Mouse (Mus musculus) C2C12 (cell line): ENCODE data around the gene Vat1. TPM values are rescaled to one million over a fixed set of nuclear protein-coding genes. Genes with fewer than 3 reads are reported as not detected.
"Not testable (repeated sequence)": the region's sequence is repeated elsewhere in the genome, so short reads cannot be mapped to it uniquely, and the experiment has no call there.

Experiments used
- H3K27me3 ChIP-seq: one replicate; pipeline ENCODE4 v1.6.1; 2011; ENCODE audit not compliant: control insufficient read depth, insufficient read depth, insufficient read length
- H3K36me3 ChIP-seq: one replicate; pipeline ENCODE4 v1.6.1; 2011; ENCODE audit not compliant: control insufficient read depth, insufficient read depth
- H3K4me3 ChIP-seq: one replicate; pipeline ENCODE4 v1.5.1; 2011; ENCODE audit warnings: mild to moderate bottlenecking, control low read depth; ENCODE audit not compliant: poor library complexity, insufficient read depth, severe bottlenecking
- H3K79me2 ChIP-seq: one replicate; pipeline ENCODE4 v1.6.1; 2011; ENCODE audit not compliant: control insufficient read depth, insufficient read depth
- H3K79me3 ChIP-seq: one replicate; pipeline ENCODE4 v1.6.1; 2011; ENCODE audit warnings: low read depth, control low read depth
- H3ac ChIP-seq: one replicate; pipeline ENCODE3; 2011; ENCODE audit warnings: low read depth; ENCODE audit not compliant: control insufficient read depth, insufficient read length
- CEBPB ChIP-seq: IDR thresholded peaks from one replicate; pipeline ENCODE4 v1.6.1; 2011; ENCODE audit warnings: low read depth, mild to moderate bottlenecking, control low read depth, moderate library complexity
- CTCF ChIP-seq: IDR thresholded peaks from one replicate; pipeline ENCODE4 v1.5.1; 2011; ENCODE audit not compliant: control insufficient read depth, insufficient read depth, insufficient read length
- FOSL1 ChIP-seq: IDR thresholded peaks from one replicate; pipeline ENCODE4 v1.8.0; 2011; ENCODE audit warnings: mild to moderate bottlenecking, low read length; ENCODE audit not compliant: poor library complexity, insufficient read depth, severe bottlenecking
- MAX ChIP-seq: IDR thresholded peaks from one replicate; pipeline ENCODE4 v1.6.1; 2011; ENCODE audit warnings: mild to moderate bottlenecking, control low read depth
- MYOD1 ChIP-seq: IDR thresholded peaks from one replicate; pipeline ENCODE4 v1.6.1; 2011; ENCODE audit warnings: low read depth; ENCODE audit not compliant: control insufficient read depth, insufficient read length
- MYOG ChIP-seq: IDR thresholded peaks from one replicate; pipeline ENCODE4 v1.6.1; 2011; ENCODE audit not compliant: control insufficient read depth, insufficient read length; ENCODE audit errors: extremely low read depth
- USF1 ChIP-seq: IDR thresholded peaks from one replicate; pipeline ENCODE4 v1.6.1; 2011; ENCODE audit warnings: low read depth, mild to moderate bottlenecking, control low read depth, moderate library complexity
- polyA plus RNA-seq: library from polyadenylated mRNA; unstranded; fragments of >200 nt; fragmentation: generic; extraction: Trizol; gene quantifications from one replicate; pipeline ENCODE4 v1.2.1, GENCODE M21; 2012; ENCODE audit warnings: missing spikeins

The Vat1 gene
- polyA plus RNA-seq, 1 experiment = 306 TPM

DNA sequence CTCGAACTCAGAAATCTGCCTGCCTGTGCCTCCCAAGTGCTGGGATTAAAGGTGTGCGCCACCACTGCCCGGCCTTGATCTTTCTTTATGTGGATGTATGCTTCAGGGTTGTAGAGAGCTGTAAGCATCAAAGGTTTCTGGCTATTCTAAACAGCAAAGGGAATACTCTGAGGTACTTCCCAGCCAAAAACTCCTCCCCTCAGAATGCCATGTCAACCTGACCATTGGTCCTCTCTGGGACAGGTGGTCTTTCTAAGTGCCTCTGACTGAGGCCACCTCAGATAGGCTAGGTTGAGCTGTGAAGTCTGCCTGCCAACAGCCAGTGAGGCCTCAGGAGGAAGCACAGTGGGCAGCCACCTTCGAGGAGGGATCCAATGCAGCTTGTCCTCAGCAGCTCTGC is 17.1 kb downstream of the Vat1 start:
- peaks cover 61% of the 10 kb centered on the region for H3K79me2 ChIP-seq
- TF ChIP-seq CEBPB (no peak), MAX (no peak), CTCF (no peak), FOSL1 (no peak), USF1 (no peak), MYOG (no peak), MYOD1 (no peak)
- H3K27me3 ChIP-seq = no peaks in the 10 kb centered on the region
- H3K36me3 ChIP-seq = peaks cover 26% of the 10 kb centered on the region
- H3K79me3 ChIP-seq = peaks cover 24% of the 10 kb centered on the region
- peak overlapping the region; percentile 2 for H3ac ChIP-seq
- peak overlapping the region; percentile 44 for H3K4me3 ChIP-seq

DNA sequence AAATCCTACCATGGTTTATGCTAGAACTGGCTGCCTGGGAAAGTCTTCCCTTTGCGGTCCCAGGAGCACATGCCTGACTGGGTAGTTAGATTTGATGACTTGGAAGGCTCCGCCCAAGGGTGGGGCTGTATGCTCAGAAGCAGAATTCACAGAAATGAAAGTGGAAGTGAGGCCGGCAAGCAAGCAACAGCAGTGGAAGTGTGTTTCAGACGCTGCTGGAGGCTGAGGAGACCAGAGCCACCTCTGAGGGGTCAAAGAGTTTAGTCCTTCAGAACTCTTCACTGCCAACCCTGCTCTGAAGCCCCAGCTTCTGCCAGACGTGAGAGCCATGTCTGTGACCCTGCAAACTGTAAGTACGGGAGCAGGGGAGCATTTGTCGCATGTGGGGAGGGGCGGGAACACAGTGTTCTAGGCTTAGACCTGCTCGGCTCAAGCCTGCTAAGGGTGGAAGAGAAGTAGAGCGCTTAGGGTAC is 17.7 kb downstream of the Vat1 start, which contains the start of gene Ifi35:
Gene Ifi35 (plus strand): TSS at position 134 of the 473 bp plus-strand sequence.
- TF ChIP-seq CTCF = no peak
- TF ChIP-seq MAX = peak; percentile 81
- TF ChIP-seq MYOD1 = no peak
- peak within 1 kb of the TSS; percentile 52 for H3ac ChIP-seq
- H3K79me2 ChIP-seq = peaks cover 62% of the 10 kb centered on the region
- peaks cover 29% of the 10 kb centered on the region for H3K79me3 ChIP-seq
- H3K36me3 ChIP-seq = peaks cover 29% of the 10 kb centered on the region
- no peaks in the 10 kb centered on the region for H3K27me3 ChIP-seq
- peak within 1 kb of the TSS; percentile 44 for H3K4me3 ChIP-seq

DNA sequence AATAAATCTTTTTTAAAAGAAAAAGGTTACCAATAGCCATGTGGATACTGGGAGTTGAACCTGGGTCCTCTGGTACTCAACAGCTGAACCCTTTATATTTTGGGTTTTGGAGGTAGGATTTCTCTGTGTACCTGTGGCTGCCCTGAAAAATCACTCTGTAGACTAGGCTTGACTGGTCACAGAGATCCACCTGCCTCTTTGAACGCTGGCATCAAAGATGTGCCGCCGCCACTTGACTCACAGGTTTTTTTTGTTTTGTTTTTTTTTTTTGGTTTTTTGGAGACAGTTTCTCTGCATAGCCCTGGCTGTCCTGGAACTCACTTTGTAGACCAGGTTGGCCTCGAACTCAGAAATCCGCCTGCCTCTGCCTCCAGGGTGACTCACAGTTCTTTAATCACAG is 18.2 kb downstream of the Vat1 start:
- Histone ChIP-seq H3K27me3 (no peaks in the 10 kb centered on the region), H3K4me3 (no peak overlapping the region), H3K79me3 (peaks cover 30% of the 10 kb centered on the region), H3K79me2 (peaks cover 62% of the 10 kb centered on the region), H3K36me3 (peaks cover 35% of the 10 kb centered on the region), H3ac (no peak overlapping the region)
- no peak for TF ChIP-seq MYOD1
- TF ChIP-seq MAX = no peak
- no peak for TF ChIP-seq USF1
- no peak for TF ChIP-seq CTCF
- no peak for TF ChIP-seq FOSL1
- TF ChIP-seq MYOG = no peak
- no peak for TF ChIP-seq CEBPB

DNA sequence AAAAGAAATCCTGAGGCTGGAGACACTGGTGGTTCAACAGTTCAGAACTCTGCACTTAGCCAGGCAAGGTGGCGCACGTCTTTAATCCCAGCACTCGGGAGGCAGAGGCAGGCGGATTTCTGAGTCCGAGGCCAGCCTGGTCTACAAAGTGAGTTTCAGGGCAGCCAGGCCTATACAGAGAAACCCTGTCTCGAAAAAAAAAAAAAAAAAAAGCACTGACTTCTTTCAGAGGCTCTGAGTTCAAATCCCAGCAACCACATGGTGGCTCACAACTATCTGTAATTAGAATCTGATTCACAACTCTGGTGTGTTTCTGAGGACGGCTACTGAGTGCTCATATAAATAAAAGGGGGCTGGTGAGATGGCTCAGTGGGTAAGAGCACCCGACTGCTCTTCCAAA is 19.2 kb downstream of the Vat1 start:
- not testable (repeated sequence) for H3K27me3 ChIP-seq, H3ac ChIP-seq, H3K4me3 ChIP-seq
- Histone ChIP-seq H3K79me3 (peaks cover 35% of the 10 kb centered on the region), H3K36me3 (peaks cover 37% of the 10 kb centered on the region), H3K79me2 (peaks cover 61% of the 10 kb centered on the region)

DNA sequence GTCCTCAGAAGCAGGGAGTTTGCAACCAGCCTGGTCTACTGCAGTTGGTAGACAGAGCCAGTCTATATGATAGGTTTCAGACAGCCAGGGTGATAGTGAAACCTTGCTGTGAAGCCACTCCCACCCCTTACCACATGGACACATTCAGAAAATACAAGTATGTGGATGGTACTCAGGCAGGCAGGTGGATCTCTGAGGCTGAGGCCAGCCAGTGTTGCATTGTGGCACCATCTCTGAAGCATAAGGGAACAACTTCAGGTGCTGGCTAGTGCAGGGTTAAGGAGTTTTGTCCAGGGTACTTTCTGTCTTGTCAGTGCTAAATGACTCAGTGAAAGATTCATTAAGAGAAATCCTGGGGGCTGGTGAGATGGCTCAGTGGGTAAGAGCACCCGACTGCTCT is 19.7 kb downstream of the Vat1 start:
- Histone ChIP-seq H3ac (no peak overlapping the region), H3K4me3 (no peak overlapping the region), H3K79me2 (peaks cover 55% of the 10 kb centered on the region), H3K36me3 (peaks cover 37% of the 10 kb centered on the region), H3K27me3 (no peaks in the 10 kb centered on the region), H3K79me3 (peaks cover 35% of the 10 kb centered on the region)
- TF ChIP-seq CEBPB = no peak
- TF ChIP-seq MYOD1 = no peak

DNA sequence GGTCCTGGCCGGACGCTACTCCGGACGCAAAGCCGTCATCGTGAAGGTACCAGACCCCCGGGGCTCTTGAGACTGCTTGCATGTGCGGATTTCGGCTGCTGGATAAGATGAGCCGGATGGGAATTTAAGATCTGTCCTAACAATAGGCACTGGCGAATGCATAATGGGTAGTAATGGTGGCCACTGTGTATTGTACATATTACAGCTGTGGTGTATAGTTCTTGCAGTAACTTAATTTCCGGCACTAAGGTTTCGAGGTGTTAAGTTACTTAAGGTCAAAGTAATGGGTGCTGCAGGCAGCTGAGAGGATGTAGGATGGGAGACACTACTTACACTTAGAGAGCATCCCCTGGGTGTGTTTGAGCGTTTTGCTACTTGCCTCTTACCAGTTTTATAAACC is 23.3 kb downstream of the Vat1 start:
- H3K27me3 ChIP-seq = no peaks in the 10 kb centered on the region
- H3K79me3 ChIP-seq = peaks cover 29% of the 10 kb centered on the region
- peaks cover 37% of the 10 kb centered on the region for H3K36me3 ChIP-seq
- peak overlapping the region; percentile 95 for H3K4me3 ChIP-seq
- peaks cover 34% of the 10 kb centered on the region for H3K79me2 ChIP-seq
- TF ChIP-seq MYOD1 = no peak
- TF ChIP-seq USF1 = no peak
- TF ChIP-seq CEBPB = no peak
- TF ChIP-seq CTCF = no peak
- TF ChIP-seq MYOG = no peak
- TF ChIP-seq FOSL1 = no peak
- no peak for TF ChIP-seq MAX
- peak overlapping the region; percentile 86 for H3ac ChIP-seq
